ENCODE assay signal across 8 mouse cellular contexts in genomic region chr13:37434137-37434772, GRCm38 (mm10).
A peak's percentile ranks its signal among the peaks of the same experiment; 100 is the strongest.
DNase-seq lines count a peak whose midpoint lies in the region; ATAC-seq and TF ChIP-seq lines count a peak whose summit lies in the region.

No protein-coding gene starts in this region.

- TF ChIP-seq CTCF in MEL (IDR thresholded peaks at IDR 0.05 in 2 of 3, conservative IDR thresholded peaks at IDR 0.05 in 1 of 3; ENCODE audit: control insufficient read depth in 1 of 3, insufficient read depth in 1 of 3, low read depth in 2 of 3, low read length in 3 of 3, poor library complexity in 1 of 3, severe bottlenecking in 1 of 3): peak; percentile 59 to 94 (median 83)
- peak; percentile 65; the same call in 1 of the 2 replicates for TF ChIP-seq CTCF in cerebellum, adult 2 months (IDR thresholded peaks at IDR 0.05; ENCODE audit: borderline replicate concordance, insufficient read depth, low read depth, low read length)

- under 1% methylated on average over 19 of the region's 19 CpGs for WGBS in cerebellum, adult 2 months
- under 1% methylated on average over 19 of the region's 19 CpGs for WGBS in hindbrain, embryonic 15.5 days

- peaks cover 0 to 3% of the 10 kb centered on the region in 2 experiments; a peak in 1 of 4 replicates for H3K36me3 ChIP-seq in MEL (ENCODE audit: control insufficient read depth in 1 of 2, insufficient read depth in 2 of 2, low read length in 2 of 2)
- H3K36me3 ChIP-seq in hindbrain, embryonic 15.5 days: no peaks in the 10 kb centered on the region

- no peaks in the 10 kb centered on the region for H3K79me2 ChIP-seq in MEL (ENCODE audit: control insufficient read depth, insufficient read depth, low read length, poor library complexity)

- H3K9ac ChIP-seq in MEL (ENCODE audit: control insufficient read depth, low read depth, low read length, poor library complexity, severe bottlenecking): peak overlapping the region; percentile 27
- peak overlapping the region; percentile 42 for H3K9ac ChIP-seq in hindbrain, embryonic 15.5 days

- peak; percentile 89 for TF ChIP-seq RAD21 in MEL (IDR thresholded peaks at IDR 0.05; ENCODE audit: low read depth, low read length)

- H3K27me3 ChIP-seq in MEL (ENCODE audit: control insufficient read depth in 1 of 2, insufficient read depth in 2 of 2, low read length in 2 of 2): peaks cover 0 to 5% of the 10 kb centered on the region in 2 experiments; a peak in 2 of 4 replicates
- H3K27me3 ChIP-seq in cerebellum, adult 2 months (ENCODE audit: control insufficient read depth, insufficient read depth, low read length): no peaks in the 10 kb centered on the region; the same call in 1 of the 2 replicates
- H3K27me3 ChIP-seq in hindbrain, embryonic 15.5 days: peaks cover 21% of the 10 kb centered on the region

- no peak for TF ChIP-seq POLR2A in MEL (IDR thresholded peaks at IDR 0.05; ENCODE audit: control insufficient read depth in 1 of 2, insufficient read depth in 1 of 2, low read depth in 1 of 2, low read length in 2 of 2, poor library complexity in 1 of 2)
- no peak for TF ChIP-seq POLR2A in cerebellum, adult 2 months (IDR thresholded peaks at IDR 0.05; ENCODE audit: borderline replicate concordance, insufficient read depth, low read length)

- H3K9me3 ChIP-seq in MEL (replicated peaks; ENCODE audit: insufficient read depth, low read length): no peaks in the 10 kb centered on the region
- H3K9me3 ChIP-seq in hindbrain, embryonic 15.5 days: no peaks in the 10 kb centered on the region

- DNase-seq in MEL (ENCODE audit: low read depth, low spot score): peak; percentile 84
- DNase-seq in cerebellum, adult 2 months: peak; percentile 36 to 49
- DNase-seq in frontal cortex, adult 2 months (ENCODE audit: extremely low spot score in 1 of 2, low spot score in 1 of 2): peak; percentile 52 to 84
- DNase-seq in layer of hippocampus, postnatal 36 days: peak; percentile 46 to 56
- peak; percentile 80 for DNase-seq in lung, postnatal 14 days
- DNase-seq in retina, adult 2 months (ENCODE audit: low read depth, low spot score): peak; percentile 43
- peak; percentile 41 to 49 for DNase-seq in thymus, postnatal 36 days

- peak overlapping the region; percentile 38 to 64 for H3K4me3 ChIP-seq in MEL (ENCODE audit: control insufficient read depth in 1 of 2, insufficient read depth in 1 of 2, low read depth in 2 of 2, low read length in 2 of 2)
- peak overlapping the region; percentile 54 for H3K4me3 ChIP-seq in cerebellum, adult 2 months (replicated peaks; ENCODE audit: insufficient read depth, low read depth, low read length)
- peak overlapping the region; percentile 47 for H3K4me3 ChIP-seq in hindbrain, embryonic 15.5 days

- peak overlapping the region; percentile 76 for H3K4me2 ChIP-seq in hindbrain, embryonic 15.5 days

- TF ChIP-seq EP300 in MEL (IDR thresholded peaks at IDR 0.05; ENCODE audit: low read depth in 1 of 2, low read length in 2 of 2): no peak

- ATAC-seq in hindbrain, embryonic 15.5 days (ENCODE audit: low FRiP score, low read depth): peak; percentile 77

- peaks cover 0 to 5% of the 10 kb centered on the region in 2 experiments; a peak in 1 of 4 replicates for H3K4me1 ChIP-seq in MEL (ENCODE audit: control insufficient read depth in 1 of 2, insufficient read depth in 2 of 2, low read length in 2 of 2)
- no peaks in the 10 kb centered on the region for H3K4me1 ChIP-seq in cerebellum, adult 2 months (ENCODE audit: control insufficient read depth, insufficient read depth, low read length)
- H3K4me1 ChIP-seq in hindbrain, embryonic 15.5 days (replicated peaks): peaks cover 6% of the 10 kb centered on the region; the same call in 1 of the 2 replicates

- no peak overlapping the region for H3K27ac ChIP-seq in MEL (ENCODE audit: control insufficient read depth, low read depth, low read length)
- no peak overlapping the region for H3K27ac ChIP-seq in cerebellum, adult 2 months (ENCODE audit: insufficient read depth, low read length)
- 0 out of 2 replicates have a peak overlapping the region, but pooled peaks have one; percentile 19 for H3K27ac ChIP-seq in hindbrain, embryonic 15.5 days (replicated peaks)

TF ChIP-seq in MEL, 35 proteins besides CTCF, POLR2A, EP300 and RAD21:
- TF ChIP-seq USF2 (IDR thresholded peaks at IDR 0.05; ENCODE audit: borderline replicate concordance in 1 of 2, insufficient read depth in 1 of 2, low read depth in 1 of 2, low read length in 2 of 2): no peak
- peak; percentile 44; the same call in 1 of the 2 replicates for TF ChIP-seq SIN3A (IDR thresholded peaks at IDR 0.05; ENCODE audit: low read length)
- TF ChIP-seq NELFE (IDR thresholded peaks at IDR 0.05; ENCODE audit: low read depth, low read length): no peak
- TF ChIP-seq MYB (IDR thresholded peaks at IDR 0.05; ENCODE audit: low read depth, low read length): no peak
- TF ChIP-seq UBTF (IDR thresholded peaks at IDR 0.05; ENCODE audit: borderline replicate concordance, insufficient read depth, low read depth, low read length): no peak
- TF ChIP-seq ZMIZ1 (IDR thresholded peaks at IDR 0.05; ENCODE audit: low read depth, low read length): no peak
- no peak for TF ChIP-seq GABPA (IDR thresholded peaks at IDR 0.05; ENCODE audit: low read depth, low read length)
- no peak for TF ChIP-seq ETS1 (IDR thresholded peaks at IDR 0.05; ENCODE audit: low read depth, low read length)
- peak; percentile 59 for TF ChIP-seq ZC3H11A (IDR thresholded peaks at IDR 0.05; ENCODE audit: low read depth, low read length)
- no peak for TF ChIP-seq NRF1 (IDR thresholded peaks at IDR 0.05; ENCODE audit: insufficient read depth, low read depth, low read length, poor library complexity, severe bottlenecking)
- TF ChIP-seq TBP (IDR thresholded peaks at IDR 0.05; ENCODE audit: low read depth, low read length): 0 out of 2 replicates have a peak, but pooled peaks have one; percentile 29
- TF ChIP-seq USF1 (IDR thresholded peaks at IDR 0.05; ENCODE audit: low read depth, low read length): no peak
- no peak for TF ChIP-seq BHLHE40 (IDR thresholded peaks at IDR 0.05; ENCODE audit: borderline replicate concordance, low read depth, low read length)
- no peak for TF ChIP-seq CHD2 (IDR thresholded peaks at IDR 0.05; ENCODE audit: low read length)
- peak; percentile 71 for TF ChIP-seq SMC3 (IDR thresholded peaks at IDR 0.05; ENCODE audit: low read depth, low read length)
- no peak for TF ChIP-seq ZNF384 (IDR thresholded peaks at IDR 0.05; ENCODE audit: low read depth, low read length)
- TF ChIP-seq MAFK (IDR thresholded peaks at IDR 0.05; ENCODE audit: borderline replicate concordance, low read depth, low read length): no peak
- peak; percentile 11; the same call in 1 of the 2 replicates for TF ChIP-seq GATA1 (IDR thresholded peaks at IDR 0.05; ENCODE audit: low read depth, low read length)
TF ChIP-seq in MEL: peak in this region for 5.
